Mouse (Mus musculus): ENCODE measurements around the gene Miga1. TPM values are rescaled to one million over a fixed set of nuclear protein-coding genes. Genes with fewer than 3 reads are reported as not detected.
"Not testable (repeated sequence)": the region's sequence is repeated elsewhere in the genome, so short reads cannot be mapped to it uniquely, and the experiment has no call there.

Miga1 gene
- polyA plus RNA-seq, 1 experiment from 2014 or later: 19.4 TPM

GRCm38 (mm10) chr3:152266036-152266421, 74.2 kb downstream of the Miga1 start, which contains the start of gene Nexn:
Nexn (minus strand) TSS chr3:152266350.
- Histone ChIP-seq H3K4me1 (ENCODE audit: control insufficient read depth, insufficient read depth, low read length) (no peaks in the 10 kb centered on the region), H3K9ac (ENCODE audit: low read length) (peak within 1 kb of the TSS; percentile 68), H3K27me3 (replicated peaks; ENCODE audit: control insufficient read depth, insufficient read depth, low read length) (peaks cover 21% of the 10 kb centered on the region), H3K4me3 (ENCODE audit: low read depth, low read length) (peak within 1 kb of the TSS; percentile 50), H3K27ac (ENCODE audit: low read depth, low read length) (no peak within 1 kb of the TSS), H3K36me3 (ENCODE audit: control insufficient read depth, insufficient read depth, low read length) (no peaks in the 10 kb centered on the region), H3K4me2 (ENCODE audit: low read length) (peak within 1 kb of the TSS; percentile 100), H3K9me3 (replicated peaks; ENCODE audit: control insufficient read depth, low read length) (no peaks in the 10 kb centered on the region)
- 2% methylated on average over 13 of the region's 13 CpGs for WGBS
- DNase-seq (ENCODE audit: low spot score) (peak; percentile 37), ATAC-seq (peak; percentile 30)

- H3K36me3 ChIP-seq (ENCODE audit: control insufficient read depth, insufficient read depth, low read length): no peaks in the 10 kb centered on the region
- peak; percentile 85 for ATAC-seq
- no peaks in the 10 kb centered on the region for H3K9me3 ChIP-seq (replicated peaks; ENCODE audit: control insufficient read depth, low read length)
- H3K27me3 ChIP-seq (replicated peaks; ENCODE audit: control insufficient read depth, insufficient read depth, low read length): peaks cover 21% of the 10 kb centered on the region
- DNase-seq (ENCODE audit: low spot score): peak; percentile 59
- WGBS: 2% methylated on average over 43 of the region's 63 CpGs
- H3K27ac ChIP-seq (ENCODE audit: low read depth, low read length): no peak overlapping the region
- peak overlapping the region; percentile 50 for H3K4me3 ChIP-seq (ENCODE audit: low read depth, low read length)
- peak overlapping the region; percentile 68 for H3K9ac ChIP-seq (ENCODE audit: low read length)
- H3K4me1 ChIP-seq (ENCODE audit: control insufficient read depth, insufficient read depth, low read length): no peaks in the 10 kb centered on the region
- H3K4me2 ChIP-seq (ENCODE audit: low read length): peak overlapping the region; percentile 100
Observed at GRCm38 (mm10) chr3:152265351-152266035, 74.7 kb downstream of the Miga1 start.

DNA sequence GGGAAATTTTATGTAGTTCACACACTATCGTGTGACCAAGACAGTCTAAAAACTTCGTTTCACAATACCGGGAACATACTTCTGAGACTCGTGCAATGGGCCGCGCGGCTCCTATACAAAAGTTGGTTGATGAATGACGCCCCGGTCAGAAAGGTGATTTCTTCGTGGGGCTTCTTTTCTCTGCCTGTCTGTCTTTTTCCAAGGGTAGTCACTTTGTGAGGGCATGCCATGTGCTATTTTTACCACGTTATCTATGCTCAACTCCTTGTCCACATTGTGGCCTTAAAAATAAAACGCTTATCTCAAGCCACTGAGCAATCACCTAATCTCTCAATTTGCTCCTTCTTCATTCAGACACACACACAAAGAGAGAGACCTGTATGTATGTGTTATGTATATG, 75.4 kb downstream of the Miga1 start:
- H3K4me1 ChIP-seq (ENCODE audit: control insufficient read depth, insufficient read depth, low read length): no peaks in the 10 kb centered on the region
- ATAC-seq (no peak), DNase-seq (ENCODE audit: low spot score) (no peak)
- WGBS: 30% methylated on average over 12 of the region's 12 CpGs
- peak overlapping the region; percentile 50 for H3K4me3 ChIP-seq (ENCODE audit: low read depth, low read length)
- H3K9ac ChIP-seq (ENCODE audit: low read length): peak overlapping the region; percentile 68; the same call in 1 of the 2 replicates
- no peaks in the 10 kb centered on the region for H3K36me3 ChIP-seq (ENCODE audit: control insufficient read depth, insufficient read depth, low read length)
- H3K4me2 ChIP-seq (ENCODE audit: low read length): peak overlapping the region; percentile 100
- peaks cover 21% of the 10 kb centered on the region for H3K27me3 ChIP-seq (replicated peaks; ENCODE audit: control insufficient read depth, insufficient read depth, low read length)
- no peaks in the 10 kb centered on the region for H3K9me3 ChIP-seq (replicated peaks; ENCODE audit: control insufficient read depth, low read length)
- H3K27ac ChIP-seq (ENCODE audit: low read depth, low read length): no peak overlapping the region

DNA sequence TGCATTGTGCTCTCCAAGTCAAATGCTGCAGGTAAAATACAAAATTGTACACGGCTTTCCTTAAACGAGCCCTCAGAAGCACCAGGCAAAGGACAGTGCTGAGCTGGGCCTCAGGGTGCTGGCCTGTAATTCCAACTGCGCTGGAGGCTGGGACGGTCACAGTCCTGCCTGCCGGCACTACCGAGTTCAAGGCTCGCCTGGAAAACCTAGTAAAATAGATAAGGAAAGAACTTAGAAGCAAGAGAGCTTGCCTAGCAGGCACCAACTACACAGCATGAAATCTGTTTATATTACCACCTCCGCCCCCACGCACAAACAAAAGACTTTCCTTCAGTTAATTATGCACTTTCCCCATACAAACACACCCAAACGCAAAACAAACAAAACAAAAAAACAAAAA, 75.8 kb downstream of the Miga1 start:
- Histone ChIP-seq H3K36me3 (ENCODE audit: control insufficient read depth, insufficient read depth, low read length) (no peaks in the 10 kb centered on the region), H3K4me1 (ENCODE audit: control insufficient read depth, insufficient read depth, low read length) (no peaks in the 10 kb centered on the region), H3K27ac (ENCODE audit: low read depth, low read length) (no peak overlapping the region), H3K4me2 (ENCODE audit: low read length) (no peak overlapping the region), H3K9ac (ENCODE audit: low read length) (no peak overlapping the region), H3K9me3 (replicated peaks; ENCODE audit: control insufficient read depth, low read length) (no peaks in the 10 kb centered on the region), H3K4me3 (ENCODE audit: low read depth, low read length) (no peak overlapping the region), H3K27me3 (replicated peaks; ENCODE audit: control insufficient read depth, insufficient read depth, low read length) (peaks cover 21% of the 10 kb centered on the region)
- ATAC-seq: no peak
- no peak for DNase-seq (ENCODE audit: low spot score)
- 57% methylated on average over 10 of the region's 10 CpGs for WGBS

GRCm38 (mm10) chr3:152261948-152262347, 78.3 kb downstream of the Miga1 start:
- ATAC-seq (no peak), DNase-seq (ENCODE audit: low spot score) (no peak)
- 30% methylated on average over 8 of the region's 8 CpGs for WGBS
- H3K36me3 ChIP-seq (ENCODE audit: control insufficient read depth, insufficient read depth, low read length): no peaks in the 10 kb centered on the region
- no peak overlapping the region for H3K27ac ChIP-seq (ENCODE audit: low read depth, low read length)
- peaks cover 21% of the 10 kb centered on the region for H3K27me3 ChIP-seq (replicated peaks; ENCODE audit: control insufficient read depth, insufficient read depth, low read length)
- no peaks in the 10 kb centered on the region for H3K9me3 ChIP-seq (replicated peaks; ENCODE audit: control insufficient read depth, low read length)
- no peak overlapping the region for H3K9ac ChIP-seq (ENCODE audit: low read length)
- H3K4me1 ChIP-seq (ENCODE audit: control insufficient read depth, insufficient read depth, low read length): no peaks in the 10 kb centered on the region
- no peak overlapping the region for H3K4me2 ChIP-seq (ENCODE audit: low read length)
- H3K4me3 ChIP-seq (ENCODE audit: low read depth, low read length): no peak overlapping the region

DNA sequence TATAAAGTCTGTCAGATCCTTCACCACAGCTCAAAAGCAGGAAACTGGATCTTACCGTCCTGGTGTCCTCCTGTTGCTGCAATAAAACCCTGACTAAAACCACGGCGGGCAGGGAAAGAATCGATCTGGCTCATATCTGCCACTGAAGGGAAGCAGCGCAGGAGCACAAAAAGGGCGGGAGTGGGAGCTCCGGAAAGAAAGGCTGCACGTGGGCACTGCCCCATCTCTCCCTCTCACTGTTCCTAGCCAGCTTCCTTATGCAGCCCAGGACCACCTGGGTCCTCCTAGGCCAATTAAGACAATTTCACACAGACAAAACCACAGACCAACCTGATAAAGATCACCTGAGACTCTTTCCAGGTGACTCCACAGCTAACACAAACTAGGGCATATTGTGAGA, 78.8 kb downstream of the Miga1 start:
- no peaks in the 10 kb centered on the region for H3K4me1 ChIP-seq (ENCODE audit: control insufficient read depth, insufficient read depth, low read length)
- WGBS: 57% methylated on average over 8 of the region's 8 CpGs
- H3K27me3 ChIP-seq (replicated peaks; ENCODE audit: control insufficient read depth, insufficient read depth, low read length): peaks cover 20% of the 10 kb centered on the region
- ATAC-seq (no peak), DNase-seq (ENCODE audit: low spot score) (no peak)
- no peaks in the 10 kb centered on the region for H3K9me3 ChIP-seq (replicated peaks; ENCODE audit: control insufficient read depth, low read length)
- no peak overlapping the region for H3K9ac ChIP-seq (ENCODE audit: low read length)
- H3K36me3 ChIP-seq (ENCODE audit: control insufficient read depth, insufficient read depth, low read length): no peaks in the 10 kb centered on the region
- no peak overlapping the region for H3K27ac ChIP-seq (ENCODE audit: low read depth, low read length)
- no peak overlapping the region for H3K4me3 ChIP-seq (ENCODE audit: low read depth, low read length)
- no peak overlapping the region for H3K4me2 ChIP-seq (ENCODE audit: low read length)

DNA sequence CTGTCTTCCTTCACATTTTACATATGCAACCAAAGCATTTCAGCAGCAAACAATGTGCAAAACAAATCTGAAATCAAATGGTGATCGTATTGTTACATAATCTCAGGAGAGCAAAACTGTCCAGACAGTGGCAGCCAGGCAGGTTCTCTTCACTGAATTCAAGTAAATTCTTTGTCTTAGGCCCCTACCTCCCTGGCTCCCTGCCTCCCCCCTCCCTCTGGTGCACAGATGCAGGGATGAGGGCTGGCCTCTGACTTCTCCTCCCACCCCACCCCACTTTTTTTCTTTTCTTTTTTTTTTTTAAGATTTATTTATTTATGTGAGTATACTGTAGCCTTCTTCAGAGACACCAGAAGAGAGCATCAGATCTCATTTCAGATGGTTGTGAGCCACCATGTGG, 79.8 kb downstream of the Miga1 start:
- H3K9ac ChIP-seq (ENCODE audit: low read length): no peak overlapping the region
- WGBS: 97% methylated on average over 1 of the region's 1 CpGs
- no peak overlapping the region for H3K4me2 ChIP-seq (ENCODE audit: low read length)
- no peak for DNase-seq (ENCODE audit: low spot score)
- H3K36me3 ChIP-seq (ENCODE audit: control insufficient read depth, insufficient read depth, low read length): no peaks in the 10 kb centered on the region
- H3K27me3 ChIP-seq (replicated peaks; ENCODE audit: control insufficient read depth, insufficient read depth, low read length): peaks cover 15% of the 10 kb centered on the region
- H3K27ac ChIP-seq (ENCODE audit: low read depth, low read length): no peak overlapping the region
- no peaks in the 10 kb centered on the region for H3K9me3 ChIP-seq (replicated peaks; ENCODE audit: control insufficient read depth, low read length)
- no peak overlapping the region for H3K4me3 ChIP-seq (ENCODE audit: low read depth, low read length)
- no peak for ATAC-seq
- no peaks in the 10 kb centered on the region for H3K4me1 ChIP-seq (ENCODE audit: control insufficient read depth, insufficient read depth, low read length)

DNA sequence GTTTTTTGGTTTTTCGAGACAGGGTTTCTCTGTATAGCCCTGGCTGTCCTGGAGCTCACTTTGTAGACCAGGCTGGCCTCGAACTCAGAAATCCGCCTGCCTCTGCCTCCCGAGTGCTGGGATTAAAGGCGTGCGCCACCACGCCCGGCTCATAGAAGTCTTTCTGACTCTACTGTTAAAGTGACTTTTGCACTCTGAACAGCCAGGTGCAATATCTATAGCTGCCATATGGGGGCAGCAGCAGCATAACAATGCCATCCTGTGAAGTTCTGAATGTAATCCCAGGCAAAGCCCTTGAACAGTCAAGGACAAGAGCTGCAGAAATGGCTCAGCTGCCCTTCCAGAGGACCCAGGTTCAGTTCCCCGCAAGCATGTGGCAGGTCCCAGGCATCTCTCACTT, 80.8 kb downstream of the Miga1 start:
- H3K27ac ChIP-seq (ENCODE audit: low read depth, low read length); H3K9ac ChIP-seq (ENCODE audit: low read length); H3K4me1 ChIP-seq (ENCODE audit: control insufficient read depth, insufficient read depth, low read length); H3K4me2 ChIP-seq (ENCODE audit: low read length); H3K36me3 ChIP-seq (ENCODE audit: control insufficient read depth, insufficient read depth, low read length); H3K9me3 ChIP-seq (replicated peaks; ENCODE audit: control insufficient read depth, low read length); H3K4me3 ChIP-seq (ENCODE audit: low read depth, low read length): not testable (repeated sequence)
- ATAC-seq (peak; percentile 73), DNase-seq (ENCODE audit: low spot score) (peak; percentile 85)
- WGBS: 38% methylated on average over 7 of the region's 9 CpGs
- H3K27me3 ChIP-seq (replicated peaks; ENCODE audit: control insufficient read depth, insufficient read depth, low read length): peaks cover 11% of the 10 kb centered on the region; the same call in 1 of the 2 replicates

- Histone ChIP-seq H3K9ac (ENCODE audit: low read length) (no peak overlapping the region), H3K36me3 (ENCODE audit: control insufficient read depth, insufficient read depth, low read length) (no peaks in the 10 kb centered on the region), H3K9me3 (replicated peaks; ENCODE audit: control insufficient read depth, low read length) (no peaks in the 10 kb centered on the region), H3K27ac (ENCODE audit: low read depth, low read length) (no peak overlapping the region), H3K27me3 (replicated peaks; ENCODE audit: control insufficient read depth, insufficient read depth, low read length) (no peaks in the 10 kb centered on the region), H3K4me1 (ENCODE audit: control insufficient read depth, insufficient read depth, low read length) (no peaks in the 10 kb centered on the region), H3K4me3 (ENCODE audit: low read depth, low read length) (no peak overlapping the region), H3K4me2 (ENCODE audit: low read length) (no peak overlapping the region)
- 81% methylated on average over 3 of the region's 3 CpGs for WGBS
- no peak for ATAC-seq
- no peak for DNase-seq (ENCODE audit: low spot score)
Observed at GRCm38 (mm10) chr3:152257528-152257927, 82.7 kb downstream of the Miga1 start.

All from forebrain, embryonic 14.5 days (tissue).